Mouse (Mus musculus) forebrain, embryonic 11.5 days (tissue): ENCODE data around the gene Gm20518. TPM values are rescaled to one million over a fixed set of nuclear protein-coding genes. Genes with fewer than 3 reads are reported as not detected.

Experiments used
- ATAC-seq: fragments of 200-750 bp; cut with Nextera tagmentation; replicated peaks from 2 replicates; pipeline ENCODE4 v1.8.0; 2017; ENCODE audit warnings: moderate TSS enrichment; ENCODE audit not compliant: low FRiP score
- DNase-seq: peaks from one replicate; pipeline ENCODE4 v3.0.0-alpha.2; 2017; ENCODE audit warnings: low spot score
- H3K27ac ChIP-seq: fragments of 300-500 bp; sonication (generic); 2 replicates; pipeline ENCODE4 v1.5.1; 2014; ENCODE audit warnings: low read depth, low read length
- H3K27me3 ChIP-seq: fragments of 300-500 bp; sonication (generic); 2 replicates; pipeline ENCODE4 v1.6.1; 2014; ENCODE audit warnings: mild to moderate bottlenecking, low read length, mixed read lengths; ENCODE audit not compliant: control insufficient read depth, insufficient read depth
- H3K36me3 ChIP-seq: fragments of 300-500 bp; sonication (generic); 2 replicates; pipeline ENCODE4 v1.6.1; 2014; ENCODE audit warnings: mild to moderate bottlenecking, low read length, moderate library complexity, mixed read lengths; ENCODE audit not compliant: control insufficient read depth, insufficient read depth
- H3K4me1 ChIP-seq: fragments of 300-500 bp; sonication (generic); replicated peaks from 2 replicates; pipeline ENCODE4 v1.6.1; 2014; ENCODE audit warnings: low read length, mixed read lengths; ENCODE audit not compliant: control insufficient read depth, insufficient read depth
- H3K4me2 ChIP-seq: fragments of 300-500 bp; sonication (generic); 2 replicates; pipeline ENCODE4 v1.6.1; 2014; ENCODE audit warnings: low read depth, mild to moderate bottlenecking, low read length, moderate library complexity, mixed read lengths; ENCODE audit not compliant: severe bottlenecking
- H3K4me3 ChIP-seq: fragments of 300-500 bp; sonication (generic); 2 replicates; pipeline ENCODE4 v1.5.1; 2014; ENCODE audit warnings: low read depth, low read length
- H3K9ac ChIP-seq: fragments of 300-500 bp; sonication (generic); 2 replicates; pipeline ENCODE4 v1.6.1; 2014; ENCODE audit warnings: low read length
- H3K9me3 ChIP-seq: fragments of 300-500 bp; sonication (generic); 2 replicates; pipeline ENCODE4 v1.6.1; 2016; ENCODE audit warnings: low read length, mixed read lengths; ENCODE audit not compliant: control insufficient read depth
- WGBS: fragments of 180-500 bp; shearing (Covaris S2); extraction: QIAGEN DNeasy Blood & Tissue Kit; methylation state at CpG from one replicate; pipeline ENCODE4 v1.1.7; 2014; 5-methylcytosine and 5-hydroxymethylcytosine counted together
- polyA plus RNA-seq: library from polyadenylated mRNA; unstranded; fragments of >200 nt; fragmentation: Nextera tagmentation; extraction: Ambion mirVana; gene quantifications from 2 replicates; pipeline ENCODE4 v1.2.1, GENCODE M21; 2014

Gene Gm20518
- polyA plus RNA-seq, 1 experiment from 2014 or later: 0.51 TPM

DNA sequence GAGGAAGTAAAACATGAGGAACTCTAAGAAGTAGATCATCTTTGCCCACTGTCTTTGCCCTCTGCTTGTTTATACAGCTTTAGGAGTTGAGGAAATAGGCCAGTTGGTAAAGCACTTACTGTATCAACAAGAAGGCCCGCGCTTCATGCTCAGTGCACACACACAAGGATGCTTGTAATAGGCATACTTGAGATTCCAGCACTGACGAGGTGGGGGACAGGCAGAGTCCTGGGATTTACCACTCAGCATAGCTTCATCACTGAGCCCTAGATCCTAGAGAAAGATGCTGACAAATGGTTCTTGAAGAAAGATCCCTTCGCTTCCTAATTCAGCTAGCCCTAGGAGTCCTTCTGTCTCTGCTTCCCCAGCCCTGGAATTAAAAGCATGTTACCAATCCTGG is 78.3 kb downstream of the Gm20518 start:
- H3K9ac ChIP-seq: no peak overlapping the region
- 64% methylated on average over 4 of the region's 4 CpGs for WGBS
- H3K27me3 ChIP-seq: peaks cover 13% of the 10 kb centered on the region
- H3K4me1 ChIP-seq: peaks cover 8% of the 10 kb centered on the region
- H3K9me3 ChIP-seq: no peaks in the 10 kb centered on the region
- DNase-seq: no peak
- no peak overlapping the region for H3K4me2 ChIP-seq
- no peak overlapping the region for H3K27ac ChIP-seq
- H3K4me3 ChIP-seq: no peak overlapping the region
- H3K36me3 ChIP-seq: no peaks in the 10 kb centered on the region
- no peak for ATAC-seq

DNA sequence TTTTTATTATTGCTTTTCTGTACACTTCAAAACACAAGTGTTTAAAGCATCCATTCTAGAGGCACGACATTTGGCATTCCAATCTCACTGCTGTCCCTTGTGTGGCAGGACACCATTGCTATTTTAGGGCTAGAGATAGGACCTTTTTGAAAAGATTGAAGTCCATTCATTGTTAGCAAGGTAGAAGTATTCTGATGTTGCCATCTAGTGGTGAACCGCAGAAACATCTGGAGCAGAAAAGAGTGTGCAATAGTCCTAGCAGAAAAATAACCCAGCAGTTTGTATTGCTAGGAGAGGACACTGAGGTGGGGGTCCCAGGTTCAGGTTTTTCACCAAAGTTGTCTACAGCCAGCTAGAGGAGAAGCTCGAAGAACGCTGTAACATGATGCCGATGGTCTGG is 79.4 kb downstream of the Gm20518 start:
- Histone ChIP-seq H3K4me2 (no peak overlapping the region), H3K27ac (no peak overlapping the region), H3K4me3 (no peak overlapping the region), H3K36me3 (no peaks in the 10 kb centered on the region), H3K9ac (no peak overlapping the region), H3K4me1 (peaks cover 12% of the 10 kb centered on the region), H3K9me3 (no peaks in the 10 kb centered on the region), H3K27me3 (peaks cover 16% of the 10 kb centered on the region)
- DNase-seq: no peak
- whole genome bisulfite sequencing: 8% methylated on average over 5 of the region's 5 CpGs
- no peak for ATAC-seq

- DNase-seq: peak; percentile 70
- no peak overlapping the region for H3K4me3 ChIP-seq
- H3K36me3 ChIP-seq: no peaks in the 10 kb centered on the region
- H3K9ac ChIP-seq: no peak overlapping the region
- no peak for ATAC-seq
- H3K4me2 ChIP-seq: no peak overlapping the region
- WGBS: 32% methylated on average over 7 of the region's 7 CpGs
- H3K4me1 ChIP-seq: peaks cover 14% of the 10 kb centered on the region; the same call in 1 of the 2 replicates
- H3K27me3 ChIP-seq: peaks cover 35% of the 10 kb centered on the region
- H3K27ac ChIP-seq: no peak overlapping the region
- H3K9me3 ChIP-seq: no peaks in the 10 kb centered on the region
These were observed 81.8 kb downstream of the Gm20518 start for GRCm38 (mm10) chr16:17809711-17810110.

DNA sequence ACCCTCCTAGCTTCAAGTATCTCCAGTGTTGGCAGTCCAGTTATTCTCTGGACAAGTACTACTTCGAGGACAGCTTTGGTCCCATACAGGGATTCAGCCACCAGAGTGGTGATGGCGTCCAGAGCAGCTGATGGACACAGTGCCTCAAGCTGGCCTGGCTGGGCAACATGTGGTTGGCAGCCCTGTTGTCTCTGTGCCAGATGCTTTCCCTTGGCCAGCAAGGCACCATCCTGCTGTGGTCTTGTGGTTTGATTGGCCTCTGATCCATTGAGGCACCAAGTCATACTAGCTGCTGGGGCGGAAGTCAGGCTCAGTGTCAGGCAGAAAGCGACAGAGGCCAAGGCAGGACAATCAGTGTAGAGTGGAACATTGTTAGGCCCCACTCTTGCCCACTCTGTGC is 82.3 kb downstream of the Gm20518 start:
- Histone ChIP-seq H3K4me3 (no peak overlapping the region), H3K4me1 (peaks cover 19% of the 10 kb centered on the region; the same call in 1 of the 2 replicates), H3K27me3 (peaks cover 39% of the 10 kb centered on the region), H3K4me2 (no peak overlapping the region), H3K9ac (no peak overlapping the region), H3K27ac (no peak overlapping the region), H3K9me3 (no peaks in the 10 kb centered on the region), H3K36me3 (no peaks in the 10 kb centered on the region)
- ATAC-seq (no peak), DNase-seq (no peak)
- WGBS: 80% methylated on average over 4 of the region's 4 CpGs

DNA sequence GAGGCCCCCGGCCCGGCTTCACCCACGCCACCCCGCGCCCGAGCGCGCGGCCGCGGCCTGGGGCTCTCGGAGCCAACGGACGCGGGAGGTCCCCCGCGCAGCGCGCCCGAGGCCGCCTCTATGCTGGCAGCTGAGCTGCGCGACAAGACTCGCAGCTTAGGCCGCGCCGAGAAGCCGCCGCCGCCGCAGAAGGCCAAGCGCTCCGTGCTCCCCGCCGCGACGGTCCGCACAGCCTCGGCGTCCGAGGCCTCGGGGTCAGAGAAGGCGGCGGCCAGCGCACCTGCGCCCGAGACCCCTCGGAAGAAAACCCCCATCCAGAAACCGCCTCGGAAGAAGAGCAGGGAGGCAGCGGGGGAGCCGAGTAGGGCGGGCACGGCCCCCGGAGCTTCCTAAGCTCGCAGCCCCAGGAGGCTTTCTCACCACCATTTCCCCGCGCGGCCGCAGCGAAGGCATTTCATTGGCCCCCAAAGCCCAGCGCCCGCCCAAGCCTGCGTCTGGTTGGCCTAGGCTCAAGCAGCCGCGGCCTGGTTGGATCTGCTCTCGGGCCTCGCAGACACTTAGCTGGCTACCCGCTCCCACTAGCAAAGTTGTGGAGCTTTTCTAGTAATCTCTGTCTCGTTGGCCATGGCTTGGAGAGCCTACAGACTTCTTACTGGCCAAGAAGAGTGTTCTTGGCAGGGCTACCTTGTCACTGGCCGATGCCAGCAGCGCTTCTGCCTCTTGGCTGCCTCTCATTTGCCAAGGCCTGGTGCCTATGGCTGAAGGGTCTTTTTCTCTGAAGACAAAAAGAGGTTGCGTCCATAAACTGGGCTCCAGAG is 84.1 kb downstream of the Gm20518 start:
- Histone ChIP-seq H3K4me3 (peak overlapping the region; percentile 54), H3K4me2 (peak overlapping the region; percentile 99), H3K27ac (peak overlapping the region; percentile 46; the same call in 1 of the 2 replicates), H3K9me3 (no peaks in the 10 kb centered on the region), H3K4me1 (peaks cover 33% of the 10 kb centered on the region), H3K36me3 (no peaks in the 10 kb centered on the region), H3K9ac (peak overlapping the region; percentile 84), H3K27me3 (peaks cover 56% of the 10 kb centered on the region)
- DNase-seq (peak; percentile 95), ATAC-seq (peak; percentile 84)
- WGBS: 3% methylated on average over 67 of the region's 73 CpGs

GRCm38 (mm10) chr16:17806581-17807191 is 84.8 kb downstream of the Gm20518 start:
- peak overlapping the region; percentile 54 for H3K4me3 ChIP-seq
- peak overlapping the region; percentile 46; the same call in 1 of the 2 replicates for H3K27ac ChIP-seq
- H3K4me2 ChIP-seq: peak overlapping the region; percentile 99
- 3% methylated on average over 43 of the region's 50 CpGs for WGBS
- peak overlapping the region; percentile 84 for H3K9ac ChIP-seq
- H3K4me1 ChIP-seq: peaks cover 33% of the 10 kb centered on the region
- DNase-seq (no peak), ATAC-seq (peak; percentile 48; the same call in 1 of the 2 replicates)
- H3K36me3 ChIP-seq: no peaks in the 10 kb centered on the region
- H3K9me3 ChIP-seq: no peaks in the 10 kb centered on the region
- peaks cover 63% of the 10 kb centered on the region for H3K27me3 ChIP-seq

GRCm38 (mm10) chr16:17804982-17805381 is 86.5 kb downstream of the Gm20518 start:
- H3K4me3 ChIP-seq: peak overlapping the region; percentile 31
- no peaks in the 10 kb centered on the region for H3K9me3 ChIP-seq
- peak overlapping the region; percentile 57 for H3K4me2 ChIP-seq
- no peak overlapping the region for H3K27ac ChIP-seq
- ATAC-seq: no peak
- peaks cover 33% of the 10 kb centered on the region for H3K4me1 ChIP-seq
- 5% methylated on average over 7 of the region's 7 CpGs for WGBS
- no peak overlapping the region for H3K9ac ChIP-seq
- DNase-seq: no peak
- peaks cover 74% of the 10 kb centered on the region for H3K27me3 ChIP-seq
- no peaks in the 10 kb centered on the region for H3K36me3 ChIP-seq

DNA sequence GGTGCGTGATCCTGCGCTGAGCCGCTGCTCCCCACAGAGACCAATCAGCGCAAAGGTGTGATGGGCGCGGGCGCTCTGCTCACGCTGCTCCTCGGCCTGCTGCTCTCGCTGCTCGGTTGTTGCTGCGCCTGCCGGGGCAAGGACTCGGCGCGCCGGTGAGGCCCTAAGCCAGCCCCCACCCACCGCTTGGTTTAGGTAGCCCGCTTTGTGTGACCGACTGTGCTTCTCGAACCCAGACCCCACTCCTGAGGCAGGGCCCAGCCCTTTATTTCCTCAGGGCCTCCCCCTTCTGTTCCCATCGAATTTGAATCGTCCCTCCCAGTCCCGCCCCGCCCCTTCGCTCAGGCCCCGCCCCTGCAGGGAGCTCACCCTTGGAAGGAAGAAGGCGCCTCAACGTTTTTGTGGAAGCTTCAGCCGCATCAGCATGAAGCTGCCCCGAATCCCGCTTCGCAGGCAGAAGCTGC is 87.0 kb downstream of the Gm20518 start:
- Histone ChIP-seq H3K36me3 (no peaks in the 10 kb centered on the region), H3K4me3 (peak overlapping the region; percentile 31), H3K4me2 (peak overlapping the region; percentile 57), H3K9me3 (no peaks in the 10 kb centered on the region), H3K4me1 (peaks cover 31% of the 10 kb centered on the region), H3K27me3 (peaks cover 79% of the 10 kb centered on the region), H3K27ac (no peak overlapping the region), H3K9ac (no peak overlapping the region)
- DNase-seq: peak; percentile 80
- 2% methylated on average over 31 of the region's 33 CpGs for WGBS
- peak; percentile 21; the same call in 1 of the 2 replicates for ATAC-seq
